Mouse (Mus musculus) midbrain, embryonic 14.5 days (tissue): ENCODE measurements around the gene Slc22a2. TPM values are rescaled to one million over a fixed set of nuclear protein-coding genes. Genes with fewer than 3 reads are reported as not detected.

Experiments
- ATAC-seq: fragments of 200-750 bp; cut with Nextera tagmentation; 2 replicates; pipeline ENCODE4 v1.8.0; 2017; ENCODE audit warnings: moderate number of reproducible peaks, moderate library complexity; ENCODE audit not compliant: low FRiP score, low TSS enrichment
- DNase-seq: peaks from one replicate; pipeline ENCODE4 v3.0.0-alpha.2; 2015
- H3K27ac ChIP-seq: fragments of 300-500 bp; sonication (generic); replicated peaks from 2 replicates; pipeline ENCODE4 v1.5.1; 2014; ENCODE audit warnings: mild to moderate bottlenecking, low read depth, low read length, moderate library complexity
- H3K27me3 ChIP-seq: fragments of 300-500 bp; sonication (generic); 2 replicates; pipeline ENCODE4 v1.6.1; 2014; ENCODE audit warnings: low read length, control low read depth, mixed read lengths; ENCODE audit not compliant: control insufficient read depth, insufficient read depth
- H3K36me3 ChIP-seq: fragments of 300-500 bp; sonication (generic); 2 replicates; pipeline ENCODE4 v1.6.1; 2014; ENCODE audit warnings: low read length, control low read depth; ENCODE audit not compliant: control insufficient read depth, insufficient read depth
- H3K4me1 ChIP-seq: fragments of 300-500 bp; sonication (generic); 2 replicates; pipeline ENCODE4 v1.6.1; 2014; ENCODE audit warnings: mild to moderate bottlenecking, antibody characterized with exemption, low read length, control low read depth; ENCODE audit not compliant: control insufficient read depth, insufficient read depth
- H3K4me2 ChIP-seq: fragments of 300-500 bp; sonication (generic); 2 replicates; pipeline ENCODE4 v1.6.1; 2014; ENCODE audit warnings: mild to moderate bottlenecking, low read length, moderate library complexity
- H3K4me3 ChIP-seq: fragments of 300-500 bp; sonication (generic); replicated peaks from 2 replicates; pipeline ENCODE4 v1.5.1; 2014; ENCODE audit warnings: low read depth, low read length
- H3K9ac ChIP-seq: fragments of 300-500 bp; sonication (generic); replicated peaks from 2 replicates; pipeline ENCODE4 v1.6.1; 2014; ENCODE audit warnings: mild to moderate bottlenecking, low read length, moderate library complexity
- H3K9me3 ChIP-seq: fragments of 300-500 bp; sonication (generic); 2 replicates; pipeline ENCODE4 v1.6.1; 2016; ENCODE audit warnings: low read length, control low read depth, mixed read lengths; ENCODE audit not compliant: control insufficient read depth
- WGBS: fragments of 180-500 bp; shearing (Covaris S2); extraction: QIAGEN DNeasy Blood & Tissue Kit; methylation state at CpG from one replicate; pipeline ENCODE4 v1.1.7; 2014; 5-methylcytosine and 5-hydroxymethylcytosine counted together
- polyA plus RNA-seq: library from polyadenylated mRNA; unstranded; fragments of >200 nt; fragmentation: Nextera tagmentation; extraction: Ambion mirVana; gene quantifications from 2 replicates; pipeline ENCODE4 v1.2.1, GENCODE M21; 2014

Gene Slc22a2
- polyA plus RNA-seq, 1 experiment from 2014 or later: 1.2 TPM

- Histone ChIP-seq H3K36me3 (no peaks in the 10 kb centered on the region), H3K4me2 (no peak overlapping the region), H3K9ac (no peak overlapping the region), H3K27ac (no peak overlapping the region), H3K4me3 (no peak overlapping the region), H3K27me3 (no peaks in the 10 kb centered on the region), H3K4me1 (no peaks in the 10 kb centered on the region), H3K9me3 (no peaks in the 10 kb centered on the region)
- 90% methylated on average over 11 of the region's 11 CpGs for WGBS
- no peak for ATAC-seq
- no peak for DNase-seq
Measured at GRCm38 (mm10) chr17:12652604-12653003, 68.7 kb downstream of the Slc22a2 start.

- Histone ChIP-seq H3K4me3 (no peak overlapping the region), H3K27ac (no peak overlapping the region), H3K4me2 (no peak overlapping the region), H3K9ac (no peak overlapping the region), H3K9me3 (no peaks in the 10 kb centered on the region), H3K36me3 (no peaks in the 10 kb centered on the region), H3K27me3 (no peaks in the 10 kb centered on the region), H3K4me1 (no peaks in the 10 kb centered on the region)
- 64% methylated on average over 3 of the region's 3 CpGs for WGBS
- ATAC-seq (no peak), DNase-seq (no peak)
Measured at GRCm38 (mm10) chr17:12654061-12654460, 70.1 kb downstream of the Slc22a2 start.

GRCm38 (mm10) chr17:12655826-12656225 lies 71.9 kb downstream of the Slc22a2 start:
- Histone ChIP-seq H3K36me3 (no peaks in the 10 kb centered on the region), H3K27me3 (no peaks in the 10 kb centered on the region), H3K9ac (no peak overlapping the region), H3K9me3 (no peaks in the 10 kb centered on the region), H3K4me3 (no peak overlapping the region), H3K4me1 (no peaks in the 10 kb centered on the region), H3K4me2 (no peak overlapping the region), H3K27ac (no peak overlapping the region)
- ATAC-seq: no peak
- 87% methylated on average over 7 of the region's 7 CpGs for WGBS
- DNase-seq: no peak

GRCm38 (mm10) chr17:12658784-12659183 lies 74.9 kb downstream of the Slc22a2 start:
- no peak overlapping the region for H3K9ac ChIP-seq
- H3K27ac ChIP-seq: no peak overlapping the region
- H3K9me3 ChIP-seq: no peaks in the 10 kb centered on the region
- ATAC-seq: no peak
- 84% methylated on average over 7 of the region's 7 CpGs for WGBS
- no peaks in the 10 kb centered on the region for H3K27me3 ChIP-seq
- no peak overlapping the region for H3K4me2 ChIP-seq
- no peak for DNase-seq
- H3K36me3 ChIP-seq: no peaks in the 10 kb centered on the region
- H3K4me3 ChIP-seq: no peak overlapping the region
- no peaks in the 10 kb centered on the region for H3K4me1 ChIP-seq

GRCm38 (mm10) chr17:12659233-12659632 lies 75.3 kb downstream of the Slc22a2 start:
- DNase-seq: no peak
- Histone ChIP-seq H3K4me1 (no peaks in the 10 kb centered on the region), H3K36me3 (no peaks in the 10 kb centered on the region), H3K27me3 (no peaks in the 10 kb centered on the region), H3K27ac (no peak overlapping the region), H3K9me3 (no peaks in the 10 kb centered on the region), H3K4me3 (no peak overlapping the region), H3K4me2 (no peak overlapping the region), H3K9ac (no peak overlapping the region)
- WGBS: 95% methylated on average over 10 of the region's 10 CpGs
- no peak for ATAC-seq

GRCm38 (mm10) chr17:12660572-12661260 lies 76.8 kb downstream of the Slc22a2 start:
- Histone ChIP-seq H3K9me3 (no peaks in the 10 kb centered on the region), H3K27me3 (no peaks in the 10 kb centered on the region), H3K9ac (no peak overlapping the region), H3K4me1 (no peaks in the 10 kb centered on the region), H3K4me3 (no peak overlapping the region), H3K4me2 (no peak overlapping the region), H3K36me3 (no peaks in the 10 kb centered on the region), H3K27ac (no peak overlapping the region)
- DNase-seq: peak; percentile 84
- no peak; the same call in 1 of the 2 replicates for ATAC-seq
- 71% methylated on average over 13 of the region's 13 CpGs for WGBS

- no peak for DNase-seq
- WGBS: 82% methylated on average over 8 of the region's 8 CpGs
- H3K4me2 ChIP-seq: no peak overlapping the region
Measured at GRCm38 (mm10) chr17:12664156-12664555, 80.2 kb downstream of the Slc22a2 start.

GRCm38 (mm10) chr17:12668478-12669362 lies 84.8 kb downstream of the Slc22a2 start:
- H3K9ac ChIP-seq: no peak overlapping the region
- H3K36me3 ChIP-seq: no peaks in the 10 kb centered on the region
- H3K4me2 ChIP-seq: no peak overlapping the region
- no peak for ATAC-seq
- no peaks in the 10 kb centered on the region for H3K9me3 ChIP-seq
- H3K27me3 ChIP-seq: no peaks in the 10 kb centered on the region
- DNase-seq: no peak
- no peak overlapping the region for H3K27ac ChIP-seq
- no peaks in the 10 kb centered on the region for H3K4me1 ChIP-seq
- WGBS: 66% methylated on average over 7 of the region's 7 CpGs
- H3K4me3 ChIP-seq: no peak overlapping the region

More at GRCm38 (mm10) chr17:12664156-12664555, 80.2 kb downstream of the Slc22a2 start:
- Histone ChIP-seq H3K36me3 (no peaks in the 10 kb centered on the region), H3K9ac (no peak overlapping the region), H3K27ac (no peak overlapping the region), H3K4me3 (no peak overlapping the region), H3K4me1 (no peaks in the 10 kb centered on the region), H3K9me3 (no peaks in the 10 kb centered on the region), H3K27me3 (no peaks in the 10 kb centered on the region)
- no peak for ATAC-seq

GRCm38 (mm10) chr17:12669363-12669679 lies 85.4 kb downstream of the Slc22a2 start:
- H3K27me3 ChIP-seq: no peaks in the 10 kb centered on the region
- no peak overlapping the region for H3K27ac ChIP-seq
- no peak for ATAC-seq
- H3K9me3 ChIP-seq: no peaks in the 10 kb centered on the region
- H3K4me3 ChIP-seq: no peak overlapping the region
- H3K4me2 ChIP-seq: no peak overlapping the region
- H3K4me1 ChIP-seq: no peaks in the 10 kb centered on the region
- no peak overlapping the region for H3K9ac ChIP-seq
- H3K36me3 ChIP-seq: no peaks in the 10 kb centered on the region
- DNase-seq: no peak
